Mouse (Mus musculus) right cerebral cortex, postnatal 4 days (tissue): ENCODE measurements around the gene Lysmd1.

Source experiments
- DNase-seq: peaks from one replicate; pipeline ENCODE4 v3.0.0-alpha.2; 2022

The Lysmd1 gene

GRCm38 (mm10) chr3:95139586-95140288 lies 5.8 kb downstream of the Lysmd1 start:
- no peak for DNase-seq

GRCm38 (mm10) chr3:95140289-95140595 lies 6.4 kb downstream of the Lysmd1 start:
- DNase-seq, result no peak

GRCm38 (mm10) chr3:95140795-95141194 lies 6.9 kb downstream of the Lysmd1 start:
- DNase-seq, result no peak

- DNase-seq, result no peak
These were observed 7.6 kb downstream of the Lysmd1 start for GRCm38 (mm10) chr3:95141474-95141873.

- no peak for DNase-seq
These were observed 8.2 kb downstream of the Lysmd1 start, which contains the start of gene Tnfaip8l2 for GRCm38 (mm10) chr3:95141952-95142616. TSS of gene Tnfaip8l2 (minus strand) at chr3:95142360.

- DNase-seq, result peak; percentile 85
These were observed 8.7 kb downstream of the Lysmd1 start for GRCm38 (mm10) chr3:95142617-95143011.

GRCm38 (mm10) chr3:95147924-95148323 lies 14.0 kb downstream of the Lysmd1 start:
- no peak for DNase-seq

- no peak for DNase-seq
These were observed 20.0 kb downstream of the Lysmd1 start for GRCm38 (mm10) chr3:95153874-95154273.

- DNase-seq, result no peak
These were observed 25.7 kb downstream of the Lysmd1 start for GRCm38 (mm10) chr3:95159511-95159986.

- peak; percentile 89 for DNase-seq
These were observed 26.4 kb downstream of the Lysmd1 start, which contains the start of gene Sema6c for GRCm38 (mm10) chr3:95159987-95160963. TSS of gene Sema6c (plus strand) at chr3:95160457.

GRCm38 (mm10) chr3:95161041-95161551 lies 27.2 kb downstream of the Lysmd1 start:
- DNase-seq, result peak; percentile 51

GRCm38 (mm10) chr3:95161618-95162344 lies 27.9 kb downstream of the Lysmd1 start:
- DNase-seq, result no peak

- no peak for DNase-seq
These were observed 28.4 kb downstream of the Lysmd1 start for GRCm38 (mm10) chr3:95162345-95162628.

- no peak for DNase-seq
These were observed 29.7 kb downstream of the Lysmd1 start for GRCm38 (mm10) chr3:95163419-95164255.

GRCm38 (mm10) chr3:95164256-95164550 lies 30.3 kb downstream of the Lysmd1 start:
- DNase-seq, result no peak

GRCm38 (mm10) chr3:95164840-95165239 lies 31.0 kb downstream of the Lysmd1 start:
- no peak for DNase-seq

- no peak for DNase-seq
These were observed 36.1 kb downstream of the Lysmd1 start for GRCm38 (mm10) chr3:95169996-95170395.

GRCm38 (mm10) chr3:95171105-95171504 lies 37.2 kb downstream of the Lysmd1 start:
- no peak for DNase-seq

- DNase-seq, result peak; percentile 30
These were observed 38.8 kb downstream of the Lysmd1 start for GRCm38 (mm10) chr3:95172526-95173255.

GRCm38 (mm10) chr3:95173256-95173949 lies 39.5 kb downstream of the Lysmd1 start:
- peak; percentile 58 for DNase-seq
